Mouse (Mus musculus): ENCODE measurements around the gene Fcgr3.

Fcgr3 gene

DNA sequence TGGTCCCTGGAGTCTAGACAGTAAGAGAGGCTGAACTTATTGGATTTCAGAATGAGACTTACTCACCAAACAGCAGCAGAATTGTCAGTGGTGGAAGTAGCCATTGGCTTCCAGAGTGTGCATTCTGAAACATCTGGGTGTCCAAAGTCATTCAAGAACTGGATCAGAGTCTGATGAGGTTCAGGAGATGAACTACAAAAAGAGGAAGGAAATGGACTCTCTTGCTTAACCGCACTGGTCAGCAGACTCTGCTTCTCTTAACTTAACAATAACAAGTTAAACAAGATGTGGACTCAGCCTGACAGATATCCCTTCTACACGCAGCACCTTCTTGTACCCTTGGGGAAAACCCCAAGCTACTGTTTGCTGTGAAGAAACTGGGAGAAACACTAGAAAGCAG is 5.5 kb downstream of the Fcgr3 start:
- no peak for DNase-seq (ENCODE audit: extremely low read depth, low read depth, low spot score)

DNA sequence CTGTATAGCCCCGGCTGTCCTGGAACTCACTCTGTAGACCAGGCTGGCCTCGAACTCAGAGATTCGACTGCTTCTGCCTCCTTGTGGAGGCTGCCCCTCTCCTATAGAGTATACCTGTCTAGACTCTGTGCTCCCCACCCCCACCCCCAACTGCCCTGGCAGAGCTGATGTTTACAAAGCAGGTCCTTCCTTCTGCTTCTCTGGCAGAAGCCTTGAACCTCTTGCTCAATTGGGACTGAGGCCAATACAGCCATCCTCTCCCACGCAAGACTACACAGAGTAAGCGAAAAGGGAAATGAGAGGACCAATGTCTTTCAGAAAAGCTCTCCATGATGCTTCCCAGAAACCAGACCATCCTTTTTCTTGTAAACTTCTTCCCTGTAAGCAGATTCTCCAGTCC is 7.5 kb downstream of the Fcgr3 start:
- DNase-seq (ENCODE audit: extremely low read depth, low read depth, low spot score) = no peak

DNA sequence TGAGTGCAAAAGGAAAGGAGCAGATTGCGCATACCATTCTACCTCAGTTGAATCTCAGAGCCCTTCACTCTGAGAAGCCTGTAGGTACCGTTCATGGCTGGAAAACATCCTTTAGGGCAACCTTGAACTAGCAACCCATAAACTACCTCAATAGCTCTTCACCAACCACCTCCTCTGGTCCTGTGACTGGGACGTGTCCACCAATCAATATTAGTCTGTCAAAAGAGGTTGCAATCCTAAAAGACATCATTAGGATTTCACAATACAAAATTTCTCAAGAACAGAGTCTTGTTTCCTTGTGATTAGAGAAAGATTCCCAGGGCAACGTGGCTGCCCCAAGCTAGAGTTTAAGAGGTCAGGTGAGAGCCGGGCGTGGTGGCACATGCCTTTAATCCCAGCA is 11.4 kb downstream of the Fcgr3 start:
- DNase-seq (ENCODE audit: extremely low read depth, low read depth, low spot score) = no peak

DNA sequence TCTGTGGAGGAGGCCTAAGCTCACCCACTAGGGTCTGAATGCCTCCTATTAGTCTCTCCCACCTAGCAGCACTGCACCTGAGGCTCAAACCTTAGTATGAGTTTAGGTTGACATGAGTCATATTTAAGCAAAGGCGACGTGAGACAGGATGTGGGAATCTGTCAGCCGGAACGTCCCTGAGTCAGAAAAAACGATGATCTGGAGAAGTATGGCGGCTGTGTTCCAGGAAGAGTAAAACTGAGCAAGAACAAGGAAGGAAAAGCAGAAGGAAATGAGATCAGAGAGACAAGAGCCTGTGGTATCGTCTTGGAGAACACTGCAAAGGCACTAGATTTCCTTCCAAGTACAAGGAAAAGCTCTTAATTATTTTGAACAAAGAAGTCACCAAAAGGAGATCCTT is 14.0 kb downstream of the Fcgr3 start:
- no peak for DNase-seq (ENCODE audit: extremely low read depth, low read depth, low spot score)

DNA sequence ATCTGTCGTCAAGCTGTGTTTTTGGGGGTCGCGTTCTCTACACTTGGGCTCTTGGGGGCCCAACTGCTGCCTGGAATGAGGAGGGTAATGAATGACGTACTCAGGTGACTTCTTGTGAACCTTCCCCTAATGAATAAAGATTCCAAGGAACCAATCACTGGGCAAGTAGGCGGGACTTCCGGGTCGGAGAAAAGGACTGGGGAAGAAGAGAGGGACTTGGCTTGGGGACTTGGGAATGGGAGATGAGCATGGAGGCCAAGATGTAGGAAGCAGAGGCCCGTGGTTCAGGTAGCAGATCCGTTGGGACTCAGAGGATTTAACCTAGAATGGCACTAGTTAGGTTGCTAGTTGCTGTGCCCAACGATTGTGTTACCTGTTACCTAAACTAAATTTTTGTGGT is 15.5 kb downstream of the Fcgr3 start:
- no peak for DNase-seq (ENCODE audit: extremely low read depth, low read depth, low spot score)

DNA sequence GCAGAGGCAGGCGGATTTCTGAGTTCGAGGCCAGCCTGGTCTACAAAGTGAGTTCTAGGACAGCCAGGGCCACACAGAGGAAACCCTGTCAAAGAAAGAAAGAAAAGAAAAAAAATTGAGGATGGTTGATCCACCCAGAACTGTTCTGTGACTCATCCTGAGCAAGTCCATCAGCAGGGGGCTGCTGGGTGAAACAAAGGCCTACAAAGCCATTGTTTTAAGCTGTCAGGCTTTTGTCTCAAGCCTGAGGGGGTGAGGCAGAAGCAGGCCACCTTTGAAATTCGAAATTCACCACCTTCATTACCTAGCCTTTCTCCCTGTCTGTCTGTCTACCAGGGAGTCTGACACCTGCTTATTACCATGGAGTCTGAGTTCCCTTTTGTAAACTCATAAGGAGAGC is 18.2 kb downstream of the Fcgr3 start:
- DNase-seq (ENCODE audit: extremely low read depth, low read depth, low spot score) = no peak

DNA sequence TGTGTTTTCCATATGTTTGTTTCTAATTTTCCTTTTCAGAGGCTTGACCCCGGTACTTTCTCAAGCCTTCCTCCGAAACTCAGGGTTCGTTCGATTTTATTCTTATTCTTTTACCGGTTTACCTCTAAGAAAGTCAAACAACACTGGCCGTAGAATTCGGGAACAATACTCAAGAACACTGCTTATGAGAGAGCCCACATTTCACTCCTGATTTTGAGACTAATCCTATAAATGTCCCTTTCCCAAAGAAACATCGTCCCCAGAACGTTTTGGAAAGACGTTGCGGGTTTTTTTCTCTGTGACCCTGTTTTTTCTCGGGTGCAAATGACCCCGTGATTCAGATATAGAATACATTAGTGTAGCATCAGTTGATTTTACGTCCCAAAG is 19.7 kb downstream of the Fcgr3 start:
- DNase-seq (ENCODE audit: extremely low read depth, low read depth, low spot score) = no peak

DNA sequence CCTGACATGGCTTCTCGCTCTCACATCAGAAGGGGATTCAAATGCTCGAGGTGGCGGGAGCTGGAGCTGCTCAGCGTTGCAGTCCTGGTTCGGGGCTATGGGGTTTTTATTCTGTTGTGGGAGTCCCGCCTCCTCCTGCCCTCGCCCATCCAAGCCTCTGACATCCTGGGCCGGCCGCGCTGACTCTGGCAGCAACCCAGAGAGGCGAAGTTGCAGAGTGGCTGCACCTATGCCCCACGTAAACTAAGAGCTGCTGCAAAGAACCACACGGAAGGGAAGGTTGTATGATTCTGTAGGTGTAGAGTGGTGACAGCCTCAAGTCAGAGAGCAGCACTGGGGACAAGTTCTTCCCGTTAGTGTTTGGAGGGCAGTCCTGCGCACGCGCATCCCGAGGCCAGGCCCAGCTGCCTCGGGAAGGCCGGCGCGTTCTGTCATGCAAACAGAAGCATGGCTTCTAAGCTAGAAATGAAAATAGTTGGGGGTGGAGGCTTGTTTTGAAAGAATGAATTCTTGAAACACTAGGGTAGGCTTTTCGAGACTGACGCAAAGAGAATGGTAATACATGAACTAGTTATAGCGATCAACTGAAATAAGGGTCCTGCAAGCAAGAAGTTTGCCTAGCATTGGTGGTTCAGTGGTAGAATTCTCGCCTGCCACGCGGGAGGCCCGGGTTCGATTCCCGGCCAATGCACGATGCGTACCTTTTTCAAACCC is 20.2 kb downstream of the Fcgr3 start:
- DNase-seq (ENCODE audit: extremely low read depth, low read depth, low spot score) = no peak

DNA sequence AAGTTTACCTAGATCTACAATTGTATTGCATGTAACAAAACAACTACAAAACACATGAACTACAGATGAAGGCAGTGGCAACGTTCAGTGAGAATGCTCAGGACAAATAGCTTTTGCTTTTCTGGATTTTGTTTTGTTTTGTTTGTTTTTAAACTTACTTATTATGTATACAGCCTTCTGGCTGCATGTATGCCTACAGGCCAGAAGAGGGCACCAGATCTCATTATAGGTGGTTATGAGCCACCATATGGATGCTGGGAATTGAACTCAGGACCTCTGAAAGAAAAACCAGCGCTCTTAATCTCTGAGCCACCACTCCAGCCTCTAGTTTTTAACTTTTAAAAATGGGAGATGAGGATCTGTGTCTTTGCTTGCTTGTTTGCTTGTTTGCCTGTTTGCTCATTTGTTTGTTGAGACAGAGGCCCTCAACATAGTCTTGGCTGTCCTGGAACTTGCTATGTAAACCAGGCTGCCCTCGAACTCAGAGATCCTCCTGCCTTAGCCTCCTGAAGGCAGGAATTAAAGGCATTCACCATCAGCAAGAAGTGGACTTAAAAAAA is 21.1 kb downstream of the Fcgr3 start:
- DNase-seq (ENCODE audit: extremely low read depth, low read depth, low spot score) = no peak

DNA sequence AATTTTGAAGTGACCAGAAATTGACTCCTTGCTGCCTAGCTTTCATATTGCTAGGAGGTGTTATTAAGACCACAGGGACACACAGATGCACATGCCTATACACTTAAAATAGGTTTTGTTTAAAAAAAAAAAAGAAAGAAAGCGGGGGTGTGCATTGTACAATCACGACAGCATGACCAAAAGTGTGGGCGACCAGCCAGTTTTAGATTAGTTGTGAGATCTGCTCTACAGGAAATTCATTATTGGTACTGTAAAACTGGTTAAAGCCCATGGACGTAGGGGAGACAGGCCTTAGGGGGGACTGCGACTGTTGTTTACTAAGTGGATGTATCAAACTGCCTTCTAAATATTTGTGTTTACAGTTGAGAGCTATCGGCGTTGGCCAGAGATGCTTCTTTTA is 24.9 kb downstream of the Fcgr3 start:
- DNase-seq (ENCODE audit: extremely low read depth, low read depth, low spot score) = no peak

DNA sequence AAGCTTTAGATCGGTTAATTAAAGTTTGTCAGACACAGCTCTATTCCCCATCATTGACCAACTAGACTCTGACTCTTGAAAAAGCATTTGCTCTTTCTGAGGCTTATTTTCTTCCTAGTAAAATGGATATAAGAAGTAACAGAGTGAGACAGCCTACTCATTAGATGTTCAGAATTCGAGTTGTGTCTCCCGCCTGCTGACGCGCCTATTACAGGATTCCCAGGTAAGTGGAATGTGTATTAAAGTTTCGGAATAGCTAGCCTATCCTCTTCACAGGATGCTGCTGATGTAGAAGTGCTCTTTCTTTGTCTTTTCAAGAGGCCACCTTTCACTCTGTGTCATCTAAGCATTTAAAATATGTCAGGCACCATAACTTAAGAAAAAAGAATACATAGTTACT is 25.6 kb downstream of the Fcgr3 start:
- DNase-seq (ENCODE audit: extremely low read depth, low read depth, low spot score) = no peak

DNA sequence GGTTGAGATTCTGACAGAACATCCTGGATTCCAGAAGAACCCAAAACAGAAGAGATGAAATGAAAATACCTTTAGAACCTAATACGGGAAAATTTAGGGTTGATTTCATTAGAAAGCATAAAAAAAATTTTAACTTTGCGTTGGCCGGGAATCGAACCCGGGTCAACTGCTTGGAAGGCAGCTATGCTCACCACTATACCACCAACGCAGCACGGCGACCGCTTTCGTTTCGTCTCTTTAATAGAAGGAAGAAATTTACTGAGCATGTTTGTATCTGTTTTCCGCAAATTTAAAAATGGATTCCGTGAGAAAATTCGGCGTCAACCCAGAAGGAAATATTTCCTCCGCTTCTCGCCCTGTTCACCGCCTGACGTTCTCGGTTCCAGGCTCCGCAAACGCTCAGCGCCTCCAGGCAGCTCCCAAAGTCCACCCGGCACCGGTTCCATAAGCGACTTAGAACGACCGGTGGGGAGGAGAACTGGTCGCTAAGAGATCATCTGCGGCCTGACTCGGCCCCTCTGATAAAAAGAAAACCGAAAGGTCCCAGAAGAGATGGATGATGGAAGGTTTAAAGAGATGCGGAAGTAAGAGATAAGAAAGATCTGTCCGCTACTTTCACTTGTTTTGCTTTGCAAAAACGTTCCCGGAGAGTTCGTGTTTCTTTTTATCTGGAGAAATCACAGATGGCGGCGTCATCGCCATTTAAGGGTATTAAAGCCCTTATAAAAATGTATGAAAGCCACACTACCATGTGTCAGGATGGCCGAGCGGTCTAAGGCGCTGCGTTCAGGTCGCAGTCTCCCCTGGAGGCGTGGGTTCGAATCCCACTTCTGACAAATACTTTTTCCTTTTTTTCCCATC is 26.6 kb downstream of the Fcgr3 start:
- DNase-seq (ENCODE audit: extremely low read depth, low read depth, low spot score) = no peak

DNA sequence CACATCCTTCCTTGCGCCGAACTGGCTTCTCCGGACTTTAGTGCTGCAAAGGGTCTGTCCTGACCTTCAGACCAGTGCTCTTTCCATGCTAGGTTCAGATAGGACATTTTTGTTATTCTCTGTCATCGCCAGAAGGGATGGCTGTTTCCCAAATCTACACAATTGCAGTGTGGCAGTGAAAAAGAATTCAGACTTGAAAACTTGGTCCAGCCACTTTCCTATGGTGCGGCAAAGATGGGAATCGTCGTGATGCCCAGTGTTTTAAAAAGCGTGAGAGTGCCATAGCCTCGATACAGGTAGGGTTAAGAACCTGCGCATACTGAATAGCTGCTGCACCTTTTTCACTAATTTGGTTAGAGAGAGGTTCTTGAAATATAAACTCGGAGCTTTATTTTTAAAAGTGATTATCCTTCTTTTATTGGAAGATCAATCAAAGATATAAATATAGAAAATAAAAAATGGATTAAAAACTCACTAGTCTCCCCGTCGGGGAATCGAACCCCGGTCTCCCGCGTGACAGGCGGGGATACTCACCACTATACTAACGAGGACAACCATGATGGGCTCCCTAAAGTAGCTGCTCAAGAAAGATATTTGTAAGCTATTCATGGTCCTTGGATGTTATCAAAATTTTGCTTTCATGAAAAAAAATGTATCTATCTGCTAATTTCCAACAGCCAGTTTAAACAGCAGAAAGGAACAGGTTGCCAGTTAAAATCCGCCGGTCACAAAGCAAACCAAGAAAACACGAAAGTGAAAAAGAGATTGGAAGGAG is 28.0 kb downstream of the Fcgr3 start:
- DNase-seq (ENCODE audit: extremely low read depth, low read depth, low spot score) = no peak

DNA sequence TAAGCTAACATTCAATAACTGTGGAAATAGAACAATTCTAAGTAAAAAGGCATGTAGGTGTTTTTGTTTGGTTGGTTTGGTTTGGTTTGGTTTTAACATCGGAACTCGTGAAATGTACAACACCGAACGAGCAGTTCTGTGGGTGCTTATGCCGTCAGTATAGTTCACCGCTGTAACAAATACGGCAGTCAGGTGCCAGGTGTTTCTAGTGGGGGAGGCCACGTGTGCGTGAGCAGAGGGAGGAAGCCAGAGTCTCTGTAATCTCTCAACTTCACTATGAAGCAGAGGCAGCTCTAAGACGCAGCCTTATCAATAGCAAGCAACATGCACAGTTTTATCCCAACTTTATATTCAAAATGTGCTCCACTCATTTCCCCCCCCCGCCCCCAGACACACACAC is 29.1 kb downstream of the Fcgr3 start:
- DNase-seq (ENCODE audit: extremely low read depth, low read depth, low spot score) = no peak

DNA sequence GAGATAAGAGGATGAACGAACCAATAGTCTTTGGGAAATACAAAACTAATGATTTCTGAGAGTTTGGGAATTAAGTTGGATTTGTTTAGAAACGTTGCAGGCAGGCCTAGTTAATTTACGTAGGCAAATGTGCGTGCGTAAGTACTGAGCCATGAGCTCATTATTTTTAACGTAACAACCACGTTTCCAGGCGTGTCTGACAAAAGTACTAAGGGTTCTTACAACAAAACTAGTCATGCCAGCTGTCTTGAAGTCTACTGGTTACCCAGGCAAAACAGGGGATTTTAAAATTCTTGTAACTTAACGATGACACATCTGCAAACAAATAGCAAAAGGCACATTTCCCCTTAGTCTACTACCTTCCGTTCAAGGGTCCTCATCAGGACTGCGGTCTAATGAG is 30.5 kb downstream of the Fcgr3 start:
- DNase-seq (ENCODE audit: extremely low read depth, low read depth, low spot score) = no peak

DNA sequence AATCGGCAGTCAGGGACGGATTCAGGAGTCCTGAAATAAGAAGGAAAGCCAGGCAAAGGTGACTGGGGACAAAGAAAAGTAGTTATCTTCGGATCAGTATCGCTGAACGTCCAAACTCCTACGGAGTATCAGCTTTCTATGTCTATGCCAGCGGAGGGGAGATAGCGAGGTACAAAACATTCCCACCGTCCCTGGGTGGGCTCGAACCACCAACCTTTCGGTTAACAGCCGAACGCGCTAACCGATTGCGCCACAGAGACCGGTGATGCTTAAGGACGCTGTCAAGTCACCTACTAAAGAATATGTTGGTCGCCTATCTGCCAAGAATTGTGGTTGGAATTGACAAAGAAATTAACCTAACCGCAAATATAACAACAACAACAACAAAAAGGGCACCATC is 31.0 kb downstream of the Fcgr3 start:
- no peak for DNase-seq (ENCODE audit: extremely low read depth, low read depth, low spot score)

DNA sequence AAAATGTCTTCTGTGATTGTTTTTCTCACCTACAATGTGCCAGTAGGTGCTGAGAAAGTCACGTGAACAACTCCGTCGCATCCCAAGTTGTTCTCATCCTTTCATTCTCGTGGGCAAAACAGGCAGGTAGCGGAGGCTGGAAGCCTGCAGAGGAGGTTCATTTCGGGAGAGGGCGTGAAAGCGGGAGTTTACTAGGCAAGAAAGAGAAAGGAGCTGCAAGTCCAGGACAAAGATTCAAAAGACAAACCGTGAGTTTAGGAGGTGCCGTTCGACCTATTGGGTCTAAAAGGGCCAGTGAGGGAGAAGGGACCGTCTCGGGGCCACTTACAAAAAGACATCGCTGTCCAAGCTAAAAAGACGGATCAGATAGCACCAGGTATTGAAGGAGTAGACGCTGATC is 31.5 kb downstream of the Fcgr3 start:
- no peak for DNase-seq (ENCODE audit: extremely low read depth, low read depth, low spot score)

DNA sequence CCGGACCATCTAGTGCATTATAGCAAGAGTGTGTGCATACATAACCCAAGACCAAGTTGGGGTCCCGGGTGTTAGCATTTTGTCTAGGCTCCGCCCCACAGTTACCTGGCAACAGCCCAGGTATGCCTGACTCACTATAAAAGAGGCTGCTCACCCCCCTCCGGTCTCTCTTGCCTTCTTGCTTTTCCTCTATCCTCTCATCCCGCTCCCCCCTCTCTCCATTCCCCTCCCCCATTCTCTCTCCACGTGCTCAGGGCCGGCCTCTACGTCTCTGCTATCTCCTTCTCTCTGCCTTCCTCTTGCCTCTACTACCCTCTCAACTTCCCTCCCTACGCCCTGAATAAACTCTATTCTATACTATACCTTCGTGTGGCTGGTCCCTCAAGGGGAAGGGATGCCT is 32.0 kb downstream of the Fcgr3 start:
- no peak for DNase-seq (ENCODE audit: extremely low read depth, low read depth, low spot score)

DNA sequence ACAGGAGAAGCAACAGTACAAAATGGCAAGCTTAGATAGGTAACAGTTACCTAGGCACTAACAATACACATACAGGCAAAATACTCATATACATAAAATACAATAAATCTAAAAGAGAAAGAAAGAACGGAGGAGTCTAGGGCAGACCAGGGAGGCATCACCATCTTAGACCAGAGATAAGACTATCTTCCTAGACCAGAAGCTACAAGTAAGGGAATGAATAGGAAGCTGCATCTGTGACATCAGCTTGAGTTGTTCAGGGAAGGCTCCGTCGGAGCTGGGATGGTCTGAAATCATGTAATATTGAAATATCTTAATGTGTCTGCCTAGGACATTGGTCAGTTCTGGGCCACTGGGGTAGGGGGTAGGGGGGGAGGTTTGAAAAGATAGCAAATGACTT is 33.0 kb downstream of the Fcgr3 start:
- no peak for DNase-seq (ENCODE audit: extremely low read depth, low read depth, low spot score)

DNA sequence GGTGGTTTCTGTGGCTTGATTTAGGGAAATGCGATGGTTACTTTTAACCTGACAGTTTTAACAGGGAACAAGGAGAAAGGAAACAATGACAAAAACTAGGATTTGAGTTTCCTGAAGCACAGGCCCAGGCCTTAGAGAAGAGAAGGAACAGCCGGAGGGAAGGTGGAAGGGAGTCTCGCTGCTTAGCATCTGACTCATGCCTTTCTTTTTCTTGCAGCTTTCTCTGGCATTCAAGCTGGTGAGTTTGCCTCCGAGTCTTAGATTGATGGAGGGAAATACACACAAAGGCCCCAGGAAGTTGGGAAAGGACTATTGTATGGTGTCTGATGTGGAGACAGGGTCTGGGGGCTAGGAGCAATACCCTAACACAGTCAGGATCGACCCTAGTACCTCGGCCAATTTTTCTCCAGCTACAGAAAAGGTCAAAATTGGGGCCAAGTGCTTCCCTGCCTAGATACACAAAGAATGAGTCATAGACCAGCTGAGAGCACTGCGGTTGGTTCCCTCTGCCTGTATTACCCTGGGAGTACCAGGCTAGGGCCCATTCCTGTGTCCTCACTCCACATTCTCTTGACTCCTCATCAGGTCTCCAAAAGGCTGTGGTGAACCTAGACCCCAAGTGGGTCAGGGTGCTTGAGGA is 45.3 kb downstream of the Fcgr3 start:
- no peak for DNase-seq (ENCODE audit: extremely low read depth, low read depth, low spot score)

DNA sequence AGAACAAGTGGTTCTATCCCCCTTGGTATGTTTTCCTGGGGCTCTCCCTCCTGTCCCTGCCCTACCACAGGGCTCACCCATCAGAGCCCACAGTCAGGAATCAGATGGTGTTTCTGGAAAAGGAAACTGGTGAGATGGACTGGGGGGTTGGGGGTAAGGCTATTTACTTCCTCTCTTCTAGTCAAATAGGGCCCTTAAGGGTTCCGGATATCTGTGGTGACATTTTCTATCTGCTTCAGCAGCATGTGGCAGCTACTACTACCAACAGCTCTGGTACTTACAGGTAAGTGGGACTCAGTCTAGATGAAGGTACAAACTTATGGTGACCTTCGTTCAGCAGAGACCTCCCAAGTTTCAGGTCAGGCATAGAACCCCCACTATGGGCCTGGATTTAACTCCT is 46.0 kb downstream of the Fcgr3 start, which contains the start of gene Fcgr4:
Gene Fcgr4 (plus strand): TSS at position 184 of the 400 bp plus-strand sequence.
- DNase-seq (ENCODE audit: extremely low read depth, low read depth, low spot score) = no peak

Measured in fat pad, adult 2 months (tissue).